Mouse (Mus musculus): ENCODE data around the gene Pik3c2g.

Gene Pik3c2g

DNA sequence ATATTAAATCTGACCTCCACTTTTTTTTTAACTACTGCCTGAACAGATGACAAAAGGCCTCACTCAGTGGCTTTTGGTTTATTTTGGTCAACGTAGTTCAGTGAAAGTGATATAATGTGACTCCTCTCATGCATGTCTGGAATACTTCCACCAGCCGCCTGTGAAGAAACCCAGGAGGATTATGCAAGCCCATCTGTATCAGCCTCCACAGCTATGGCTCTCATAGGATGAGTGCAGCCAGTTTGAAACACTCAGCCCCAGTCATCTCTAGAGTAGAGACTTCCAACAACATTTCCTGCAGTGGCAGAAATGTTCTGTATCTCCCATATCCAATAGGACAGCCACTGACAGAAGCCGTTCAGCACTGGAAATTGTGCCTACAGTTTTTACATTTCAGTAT lies 391.1 kb downstream of the Pik3c2g start:
- Histone ChIP-seq H3K27me3 (ENCODE audit: insufficient read depth, low read length) (no peaks in the 10 kb centered on the region), H3K4me1 (replicated peaks; ENCODE audit: low read depth, low read length) (peaks cover 1% of the 10 kb centered on the region; the same call in 1 of the 2 replicates), H3K36me3 (ENCODE audit: insufficient read depth, low read length) (no peaks in the 10 kb centered on the region), H3K4me3 (replicated peaks; ENCODE audit: low read length) (no peak overlapping the region), H3K9me3 (ENCODE audit: low read length) (no peaks in the 10 kb centered on the region)
- no peak for TF ChIP-seq CTCF (conservative IDR thresholded peaks at IDR 0.05; ENCODE audit: low read length)
- TF ChIP-seq POU5F1 (IDR thresholded peaks at IDR 0.05; ENCODE audit: borderline replicate concordance, low read length) = no peak
- TF ChIP-seq NANOG (IDR thresholded peaks at IDR 0.05; ENCODE audit: borderline replicate concordance, low read length) = no peak

DNA sequence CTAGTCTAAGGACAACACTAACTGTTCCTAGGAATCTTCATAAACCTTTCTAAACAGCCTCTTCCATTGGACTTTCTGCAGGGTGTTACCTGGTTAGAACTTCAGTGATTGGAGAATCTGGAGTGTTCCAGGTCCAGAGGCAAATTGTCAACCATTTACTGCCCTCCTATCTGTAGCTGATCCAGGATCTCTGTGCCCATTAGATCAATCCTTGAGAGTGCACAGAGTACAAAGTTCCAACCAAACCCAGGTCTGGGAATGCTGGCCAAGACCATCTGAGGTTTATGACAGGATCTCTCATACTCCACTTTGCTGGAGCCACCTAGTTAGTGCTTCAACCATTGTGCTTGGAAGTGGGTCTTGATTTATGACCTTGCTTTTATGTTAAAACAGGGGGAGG lies 394.0 kb downstream of the Pik3c2g start:
- H3K4me1 ChIP-seq (replicated peaks; ENCODE audit: low read depth, low read length) = no peaks in the 10 kb centered on the region
- H3K9me3 ChIP-seq (ENCODE audit: low read length) = no peaks in the 10 kb centered on the region
- H3K36me3 ChIP-seq (ENCODE audit: insufficient read depth, low read length) = no peaks in the 10 kb centered on the region
- no peak overlapping the region for H3K4me3 ChIP-seq (replicated peaks; ENCODE audit: low read length)
- H3K27me3 ChIP-seq (ENCODE audit: insufficient read depth, low read length) = no peaks in the 10 kb centered on the region
- TF ChIP-seq POU5F1 (IDR thresholded peaks at IDR 0.05; ENCODE audit: borderline replicate concordance, low read length) (no peak), CTCF (conservative IDR thresholded peaks at IDR 0.05; ENCODE audit: low read length) (no peak), NANOG (IDR thresholded peaks at IDR 0.05; ENCODE audit: borderline replicate concordance, low read length) (no peak)

- no peaks in the 10 kb centered on the region for H3K9me3 ChIP-seq (ENCODE audit: low read length)
- no peak overlapping the region for H3K4me3 ChIP-seq (replicated peaks; ENCODE audit: low read length)
- no peaks in the 10 kb centered on the region for H3K27me3 ChIP-seq (ENCODE audit: insufficient read depth, low read length)
- TF ChIP-seq POU5F1 (IDR thresholded peaks at IDR 0.05; ENCODE audit: borderline replicate concordance, low read length) (no peak), CTCF (conservative IDR thresholded peaks at IDR 0.05; ENCODE audit: low read length) (no peak), NANOG (IDR thresholded peaks at IDR 0.05; ENCODE audit: borderline replicate concordance, low read length) (no peak)
- no peaks in the 10 kb centered on the region for H3K4me1 ChIP-seq (replicated peaks; ENCODE audit: low read depth, low read length)
- H3K36me3 ChIP-seq (ENCODE audit: insufficient read depth, low read length) = no peaks in the 10 kb centered on the region
Measured at GRCm38 (mm10) chr6:139984069-139984468, 397.0 kb downstream of the Pik3c2g start.

GRCm38 (mm10) chr6:139986564-139986963 lies 399.5 kb downstream of the Pik3c2g start:
- H3K27me3 ChIP-seq (ENCODE audit: insufficient read depth, low read length) = no peaks in the 10 kb centered on the region
- H3K9me3 ChIP-seq (ENCODE audit: low read length) = no peaks in the 10 kb centered on the region
- no peaks in the 10 kb centered on the region for H3K4me1 ChIP-seq (replicated peaks; ENCODE audit: low read depth, low read length)
- no peaks in the 10 kb centered on the region for H3K36me3 ChIP-seq (ENCODE audit: insufficient read depth, low read length)
- no peak overlapping the region for H3K4me3 ChIP-seq (replicated peaks; ENCODE audit: low read length)
- TF ChIP-seq NANOG (IDR thresholded peaks at IDR 0.05; ENCODE audit: borderline replicate concordance, low read length) (no peak), CTCF (conservative IDR thresholded peaks at IDR 0.05; ENCODE audit: low read length) (no peak), POU5F1 (IDR thresholded peaks at IDR 0.05; ENCODE audit: borderline replicate concordance, low read length) (no peak)

DNA sequence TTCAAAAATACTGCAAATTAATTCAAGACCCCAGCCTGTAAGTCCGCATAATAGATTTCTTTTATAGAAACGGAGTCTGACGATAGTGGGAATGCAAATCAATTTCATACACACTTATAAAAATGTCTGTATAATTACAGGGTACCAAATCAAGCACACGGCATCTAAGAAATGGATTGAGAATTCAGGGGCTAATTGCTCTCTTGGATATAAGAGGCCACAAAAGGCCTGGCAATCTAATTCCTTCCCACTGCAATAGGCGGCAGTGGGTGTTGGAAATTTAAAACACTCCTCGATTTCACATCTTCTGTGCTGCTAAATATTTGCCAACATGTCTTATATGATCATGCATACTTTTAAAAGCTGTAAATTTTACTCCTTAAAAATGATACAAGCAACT lies 402.1 kb downstream of the Pik3c2g start:
- no peaks in the 10 kb centered on the region for H3K27me3 ChIP-seq (ENCODE audit: insufficient read depth, low read length)
- TF ChIP-seq CTCF (conservative IDR thresholded peaks at IDR 0.05; ENCODE audit: low read length) = no peak
- TF ChIP-seq POU5F1 (IDR thresholded peaks at IDR 0.05; ENCODE audit: borderline replicate concordance, low read length) = no peak
- no peak for TF ChIP-seq NANOG (IDR thresholded peaks at IDR 0.05; ENCODE audit: borderline replicate concordance, low read length)
- H3K4me1 ChIP-seq (replicated peaks; ENCODE audit: low read depth, low read length) = no peaks in the 10 kb centered on the region
- H3K9me3 ChIP-seq (ENCODE audit: low read length) = no peaks in the 10 kb centered on the region
- no peak overlapping the region for H3K4me3 ChIP-seq (replicated peaks; ENCODE audit: low read length)
- no peaks in the 10 kb centered on the region for H3K36me3 ChIP-seq (ENCODE audit: insufficient read depth, low read length)

- Histone ChIP-seq H3K27me3 (ENCODE audit: insufficient read depth, low read length) (no peaks in the 10 kb centered on the region), H3K4me3 (replicated peaks; ENCODE audit: low read length) (no peak overlapping the region), H3K9me3 (ENCODE audit: low read length) (no peaks in the 10 kb centered on the region), H3K36me3 (ENCODE audit: insufficient read depth, low read length) (no peaks in the 10 kb centered on the region), H3K4me1 (replicated peaks; ENCODE audit: low read depth, low read length) (no peaks in the 10 kb centered on the region)
- TF ChIP-seq CTCF (conservative IDR thresholded peaks at IDR 0.05; ENCODE audit: low read length) = no peak
- TF ChIP-seq POU5F1 (IDR thresholded peaks at IDR 0.05; ENCODE audit: borderline replicate concordance, low read length) = no peak
- no peak for TF ChIP-seq NANOG (IDR thresholded peaks at IDR 0.05; ENCODE audit: borderline replicate concordance, low read length)
Measured at GRCm38 (mm10) chr6:139989597-139989996, 402.6 kb downstream of the Pik3c2g start.

- peaks cover 5% of the 10 kb centered on the region for H3K9me3 ChIP-seq (ENCODE audit: low read length)
- H3K4me3 ChIP-seq (replicated peaks; ENCODE audit: low read length) = no peak overlapping the region
- no peaks in the 10 kb centered on the region for H3K27me3 ChIP-seq (ENCODE audit: insufficient read depth, low read length)
- H3K4me1 ChIP-seq (replicated peaks; ENCODE audit: low read depth, low read length) = no peaks in the 10 kb centered on the region
- TF ChIP-seq CTCF (conservative IDR thresholded peaks at IDR 0.05; ENCODE audit: low read length) = peak; percentile 38
- no peak for TF ChIP-seq NANOG (IDR thresholded peaks at IDR 0.05; ENCODE audit: borderline replicate concordance, low read length)
- no peaks in the 10 kb centered on the region for H3K36me3 ChIP-seq (ENCODE audit: insufficient read depth, low read length)
Measured at GRCm38 (mm10) chr6:140005181-140005580, 418.2 kb downstream of the Pik3c2g start.

All from E14TG2a.4 (cell line).